In the genomic region with DNA sequence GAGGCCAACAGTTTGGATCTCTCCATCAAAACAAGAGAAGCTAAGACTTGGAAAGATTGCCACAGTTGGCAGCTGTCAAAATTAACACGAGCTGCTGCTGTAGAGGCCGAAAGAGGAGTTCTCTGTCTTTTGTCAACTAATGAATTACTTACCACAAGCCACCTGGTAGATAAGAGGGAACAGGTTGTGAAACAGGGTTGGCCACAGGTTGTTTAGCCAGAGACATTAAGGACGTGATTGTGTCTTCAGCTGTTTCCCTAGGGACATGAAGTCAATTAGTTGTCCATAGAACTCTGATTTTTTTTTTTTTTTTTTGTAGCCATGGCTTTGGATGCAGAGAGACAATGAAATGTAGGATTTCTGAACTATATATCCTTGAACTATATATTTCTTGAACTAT, we compare ENCODE assay signal across 23 mouse cellular contexts. TPM values are rescaled to one million over a fixed set of nuclear protein-coding genes. Genes with fewer than 3 reads are reported as not detected.
"Had no signal": no experiment of that assay in that cellular context is flagged by ENCODE, and none has a peak within 500 bp of the region (broad histone marks: within the 10 kb centered on the region; RNA-seq: fewer than 3 reads in every experiment).

No protein-coding gene starts in this region.

- ATAC-seq: lung, postnatal 0 days; midbrain, embryonic 16.5 days had no signal

- H3K4me3 ChIP-seq: lung, embryonic 15.5 days; midbrain, embryonic 10.5 days; midbrain, embryonic 12.5 days; myocyte; neural tube, embryonic 13.5 days; neural tube, embryonic 15.5 days; stomach, embryonic 15.5 days had no signal

- H3K27ac ChIP-seq: lung, embryonic 15.5 days; macrophage; midbrain, embryonic 10.5 days; midbrain, embryonic 12.5 days; neural tube, embryonic 13.5 days; neural tube, embryonic 15.5 days; stomach, embryonic 15.5 days; stomach, postnatal 0 days had no signal

- H3K9ac ChIP-seq: lung, embryonic 15.5 days; midbrain, embryonic 12.5 days; neural tube, embryonic 13.5 days; neural tube, embryonic 15.5 days; stomach, embryonic 15.5 days had no signal

- H3K4me1 ChIP-seq: lung, embryonic 15.5 days; midbrain, embryonic 10.5 days; midbrain, embryonic 12.5 days; neural tube, embryonic 13.5 days; neural tube, embryonic 15.5 days; stomach, embryonic 15.5 days had no signal

- H3K4me2 ChIP-seq: lung, embryonic 15.5 days; midbrain, embryonic 12.5 days; neural tube, embryonic 13.5 days; neural tube, embryonic 15.5 days; stomach, embryonic 15.5 days had no signal

- H3K36me3 ChIP-seq: lung, embryonic 15.5 days; midbrain, embryonic 10.5 days; midbrain, embryonic 12.5 days; neural tube, embryonic 13.5 days; neural tube, embryonic 15.5 days; stomach, embryonic 15.5 days had no signal

- DNase-seq: lung, adult 2 months; lung, postnatal 14 days; lung, postnatal 36 days; midbrain, embryonic 14.5 days; right cerebral cortex, postnatal 14 days; thymus, adult 2 months; thymus, postnatal 25 days; thymus, postnatal 4 days had no signal

- H3K27me3 ChIP-seq: lung, embryonic 15.5 days; midbrain, embryonic 12.5 days; neural tube, embryonic 13.5 days; neural tube, embryonic 15.5 days; stomach, embryonic 15.5 days had no signal

- H3K9me3 ChIP-seq: lung, embryonic 15.5 days; midbrain, embryonic 10.5 days; midbrain, embryonic 12.5 days; neural tube, embryonic 13.5 days; neural tube, embryonic 15.5 days; stomach, embryonic 15.5 days had no signal

RNA-seq across cellular contexts. Expression of a gene that starts 10.7 kb away (rescaled TPM):
- polyA plus RNA-seq: neural tube, embryonic 11.5 days; testis, adult 2 months had no signal

RNA-seq across cellular contexts. Expression of a gene that starts 20.8 kb away (rescaled TPM):
- total RNA-seq: megakaryocyte, adult 5-6 weeks; megakaryocyte-erythroid progenitor cell, adult 5-6 weeks had no signal
